Mouse (Mus musculus): ENCODE measurements around the gene Fam222b.

Fam222b gene

GRCm38 (mm10) chr11:78164604-78164923 is 70.1 kb downstream of the Fam222b start:
- no peak for DNase-seq (ENCODE audit: low spot score in 2 of 2)

DNA sequence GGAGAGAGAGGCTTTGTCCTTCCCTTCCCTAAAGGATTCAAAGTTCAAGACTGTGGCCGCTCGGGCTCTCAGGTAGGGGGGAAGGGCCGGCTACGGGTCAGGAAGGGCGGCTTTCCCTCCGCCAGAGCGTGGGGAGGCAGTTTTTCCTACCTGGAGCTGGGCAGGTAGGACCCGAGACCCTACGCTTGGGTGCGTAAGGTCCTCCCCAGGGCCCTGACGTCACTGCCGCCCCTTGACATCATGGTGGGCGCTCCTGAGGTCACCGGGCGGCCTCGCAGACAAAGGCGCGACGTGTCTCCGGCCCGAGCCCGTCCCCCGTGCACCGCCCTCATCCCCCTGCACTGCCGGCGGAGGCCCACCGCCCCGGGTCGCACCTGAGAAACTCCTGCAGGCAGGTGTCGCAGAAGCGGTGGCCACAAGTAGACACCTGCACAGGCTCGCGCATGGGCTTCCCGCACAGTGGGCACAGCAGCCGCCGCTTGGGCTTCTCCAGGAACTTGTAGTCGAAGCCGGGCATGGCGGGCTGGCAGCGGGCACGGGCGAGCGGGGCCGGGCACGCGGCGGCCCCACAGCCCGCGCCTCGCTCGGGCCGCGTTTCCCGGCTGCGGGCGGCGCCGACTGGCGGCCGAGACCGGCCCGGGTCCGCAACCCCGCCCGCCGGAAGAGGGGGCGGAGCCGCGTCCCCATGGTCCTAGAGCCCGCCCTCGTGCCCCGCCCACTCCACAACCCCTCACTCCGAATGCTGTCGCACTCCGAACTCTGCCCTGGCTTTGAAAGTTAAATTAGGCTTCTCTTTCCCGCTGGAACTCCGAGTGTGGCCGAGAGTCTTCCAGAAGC is 70.7 kb downstream of the Fam222b start, which contains the start of gene Traf4:
Gene Traf4 (minus strand): TSS at position 666 of the 837 bp plus-strand sequence.
- DNase-seq (ENCODE audit: low spot score in 2 of 2): peak; percentile 75 to 88

- DNase-seq (ENCODE audit: low spot score in 2 of 2): no peak
Measured at GRCm38 (mm10) chr11:78165761-78166109, 71.3 kb downstream of the Fam222b start.

- DNase-seq (ENCODE audit: low spot score in 2 of 2): no peak
Measured at GRCm38 (mm10) chr11:78166161-78166560, 71.7 kb downstream of the Fam222b start.

DNA sequence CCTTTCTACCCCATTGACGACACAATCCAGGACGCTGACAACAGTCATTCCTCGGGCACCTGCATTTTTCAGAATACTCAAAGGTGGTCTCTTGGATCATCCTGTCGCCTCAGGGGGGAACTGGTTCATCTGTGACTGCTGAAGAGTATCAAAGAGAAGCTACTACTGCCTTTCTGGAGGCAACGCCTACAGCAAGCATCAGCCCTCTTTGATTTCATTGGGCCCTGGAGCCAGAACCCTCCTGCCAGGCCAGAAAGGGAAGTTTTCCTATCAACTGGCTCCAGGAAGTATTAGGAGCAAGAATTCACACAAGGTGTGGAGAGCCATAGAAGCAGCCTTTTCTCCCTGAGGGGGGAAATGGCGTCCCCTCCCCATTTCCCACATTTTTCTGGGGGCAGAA is 72.2 kb downstream of the Fam222b start:
- DNase-seq (ENCODE audit: low spot score in 2 of 2): no peak

GRCm38 (mm10) chr11:78167257-78167959 is 72.9 kb downstream of the Fam222b start:
- DNase-seq (ENCODE audit: low spot score in 2 of 2): no peak

- peak; percentile 71 to 74 for DNase-seq (ENCODE audit: low spot score in 2 of 2)
Measured at GRCm38 (mm10) chr11:78168541-78169468, 74.3 kb downstream of the Fam222b start.

DNA sequence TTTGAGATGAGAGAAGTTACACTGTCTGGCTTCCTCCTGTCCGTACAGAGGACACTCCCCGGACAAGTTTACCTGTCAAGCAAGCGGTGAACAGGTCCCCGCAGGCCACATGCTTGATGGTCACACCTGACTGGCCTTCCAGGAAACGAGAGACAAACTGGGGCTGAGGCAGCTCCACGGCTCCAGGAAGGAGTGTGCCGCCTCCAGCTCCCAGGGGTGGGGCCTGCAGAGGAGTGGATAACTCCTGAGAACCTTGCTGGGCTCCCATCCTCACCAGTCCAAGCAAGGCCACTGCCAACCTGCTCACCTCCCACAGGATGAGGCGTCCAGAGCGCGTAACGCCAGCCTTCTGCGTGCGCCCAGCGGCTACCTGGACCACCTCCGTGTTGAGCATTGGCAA is 75.8 kb downstream of the Fam222b start:
- DNase-seq (ENCODE audit: low spot score in 2 of 2): no peak

GRCm38 (mm10) chr11:78171328-78171727 is 76.9 kb downstream of the Fam222b start:
- DNase-seq (ENCODE audit: low spot score in 2 of 2): no peak

DNA sequence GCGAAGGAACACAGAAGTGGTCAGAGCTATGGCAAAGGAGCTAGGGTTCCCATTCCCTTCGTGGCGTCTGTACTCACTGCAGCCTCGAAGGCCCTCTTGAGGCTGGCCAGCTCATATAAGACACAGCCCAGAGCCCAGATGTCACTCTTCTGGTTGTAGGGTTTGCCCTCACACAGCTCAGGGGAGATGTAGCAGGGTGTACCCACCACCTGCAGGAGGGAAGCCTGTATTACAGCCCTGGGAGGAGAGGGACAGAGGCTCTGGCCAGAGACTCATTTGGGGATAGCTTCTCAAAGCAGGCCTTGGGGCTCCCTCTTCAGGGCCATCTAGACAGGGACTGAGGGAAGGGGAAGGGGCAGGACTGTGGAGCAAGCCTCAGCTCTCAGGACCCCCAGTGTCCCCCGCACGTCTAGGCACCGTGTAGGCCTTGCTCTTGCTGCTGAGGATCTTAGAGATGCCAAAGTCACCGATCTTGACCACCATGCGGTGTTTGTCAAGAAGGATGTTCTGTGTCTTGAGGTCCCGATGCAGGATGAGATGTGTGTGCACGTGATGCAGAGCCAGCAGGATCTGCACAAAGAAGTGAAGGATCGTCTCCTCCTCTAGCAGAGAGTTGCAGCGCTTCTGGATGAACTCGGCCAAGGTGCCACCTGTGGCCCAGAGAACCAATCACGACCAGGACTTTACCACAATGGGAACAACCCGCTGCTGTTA is 77.7 kb downstream of the Fam222b start:
- no peak for DNase-seq (ENCODE audit: low spot score in 2 of 2)

- DNase-seq (ENCODE audit: low spot score in 2 of 2): no peak
Measured at GRCm38 (mm10) chr11:78172748-78173383, 78.4 kb downstream of the Fam222b start.

DNA sequence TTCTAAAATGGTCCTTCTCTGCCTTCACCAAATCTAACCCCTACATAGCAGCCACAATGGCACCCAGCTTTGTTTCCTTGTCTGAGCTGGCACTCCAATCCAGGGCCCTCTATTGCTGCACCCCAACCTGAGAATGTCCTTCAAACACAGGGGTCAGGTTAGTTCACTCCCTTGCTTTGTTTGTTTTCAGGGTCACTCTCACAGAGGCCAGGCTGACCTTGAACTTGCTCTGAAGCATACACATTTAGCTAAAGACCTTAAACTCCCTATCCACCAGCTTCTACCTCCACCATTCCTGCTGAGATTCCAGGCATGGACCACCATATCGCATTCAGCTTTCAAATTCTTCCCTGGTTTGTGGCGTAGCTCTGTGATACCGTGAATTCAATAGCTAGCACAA is 80.0 kb downstream of the Fam222b start:
- DNase-seq (ENCODE audit: low spot score in 2 of 2): no peak

- DNase-seq (ENCODE audit: low spot score in 2 of 2): no peak
Measured at GRCm38 (mm10) chr11:78175771-78176401, 81.4 kb downstream of the Fam222b start.

DNA sequence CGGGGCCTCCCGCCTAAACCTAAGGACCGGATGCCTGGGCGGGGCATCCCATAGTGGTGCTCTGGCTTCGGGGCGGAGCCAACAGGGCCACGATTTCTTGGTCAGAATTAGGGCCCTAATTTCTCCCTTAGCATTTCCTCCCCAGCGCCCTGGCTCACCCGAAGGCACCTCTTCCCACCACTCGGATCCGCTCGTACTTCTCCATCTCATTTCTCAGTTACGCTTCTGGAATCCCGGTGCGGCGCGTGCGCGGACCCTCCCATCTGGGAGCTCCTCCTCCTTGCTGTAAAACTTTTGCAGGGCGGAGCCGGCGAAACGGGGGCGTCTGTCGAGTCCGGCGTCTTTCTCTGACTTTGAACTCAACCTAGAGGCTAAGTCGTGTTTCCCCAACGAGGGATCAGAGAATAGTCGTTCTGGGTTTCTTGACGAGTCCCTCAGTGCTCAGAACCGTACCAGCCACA is 82.0 kb downstream of the Fam222b start, which contains the start of the genes Nek8 and Tlcd1:
Gene Nek8 (minus strand): TSS at position 274 of the 461 bp plus-strand sequence.
Gene Tlcd1 (plus strand): TSS at position 310 of the 461 bp plus-strand sequence.
- DNase-seq (ENCODE audit: low spot score in 2 of 2): peak; percentile 91

GRCm38 (mm10) chr11:78176905-78177331 is 82.5 kb downstream of the Fam222b start:
- DNase-seq (ENCODE audit: low spot score in 2 of 2): no peak

DNA sequence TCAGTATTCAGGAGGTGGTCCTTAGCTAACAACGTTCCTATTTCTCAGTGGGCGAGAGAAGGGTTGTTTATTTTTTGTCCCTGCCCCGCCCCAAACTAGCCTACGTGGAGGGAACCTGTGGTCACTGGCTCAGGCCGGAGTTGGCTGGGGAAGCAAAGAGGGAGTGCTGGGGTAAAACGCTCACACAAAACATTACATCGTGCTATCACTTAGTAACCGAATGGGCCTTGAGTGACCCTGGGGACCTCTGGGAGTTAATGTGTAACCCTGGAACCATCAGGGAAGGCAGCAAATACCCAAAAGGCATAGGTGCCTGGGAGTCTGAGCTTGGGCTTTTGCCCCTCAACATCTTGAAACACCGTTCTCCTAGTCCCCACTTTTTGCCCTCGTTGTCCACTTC is 83.0 kb downstream of the Fam222b start:
- no peak for DNase-seq (ENCODE audit: low spot score in 2 of 2)

DNA sequence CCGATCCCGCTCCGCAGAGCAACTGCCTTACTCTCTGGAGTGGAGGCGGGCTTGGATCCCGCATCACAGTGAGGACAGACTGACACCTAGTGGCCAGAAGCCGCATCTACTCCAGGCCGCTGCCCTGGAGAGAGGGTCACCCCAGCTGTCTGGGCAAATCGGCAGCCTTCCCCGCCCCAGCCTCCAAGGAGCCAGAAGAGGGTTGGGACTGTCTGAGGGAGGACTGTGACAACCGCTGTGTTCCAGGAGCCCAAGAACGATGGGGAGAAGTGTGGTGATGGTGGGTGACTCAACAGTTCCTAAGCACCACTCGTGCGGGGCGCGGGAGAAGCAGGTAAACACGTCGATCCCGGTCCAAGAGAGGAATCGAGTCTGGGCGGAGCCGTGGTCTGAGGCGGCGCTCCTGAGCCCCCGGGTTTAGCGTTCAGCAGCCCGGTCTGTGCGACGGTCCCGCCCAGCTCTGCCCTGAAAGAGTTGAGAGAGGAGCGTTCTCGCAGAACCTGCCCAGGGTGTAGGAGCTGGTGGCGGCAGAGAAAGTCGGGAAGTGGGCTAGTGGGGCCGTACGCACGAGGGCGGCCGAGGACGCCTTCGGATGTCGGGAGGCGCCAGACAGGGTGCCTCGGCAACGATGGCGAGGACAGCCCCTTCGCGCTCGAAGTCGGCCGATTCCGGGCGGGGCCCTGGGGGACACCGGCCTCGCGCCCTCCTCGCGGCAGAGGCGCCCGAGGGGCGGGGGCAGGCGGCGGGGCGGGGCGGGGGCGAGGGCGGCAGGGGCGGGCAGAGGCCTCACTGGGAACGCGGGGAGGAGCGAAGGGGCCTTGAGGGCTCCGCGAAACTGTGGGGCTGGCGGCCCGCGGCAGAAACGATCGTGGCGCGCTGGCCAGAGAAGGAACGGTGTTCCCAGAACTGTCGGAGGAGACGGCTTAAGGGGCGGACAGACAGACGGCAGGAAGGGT is 83.7 kb downstream of the Fam222b start:
- peak; percentile 87 to 91 for DNase-seq (ENCODE audit: low spot score in 2 of 2)

- peak in 1 of 2 experiments; percentile 39 for DNase-seq (ENCODE audit: low spot score in 2 of 2)
Measured at GRCm38 (mm10) chr11:78178859-78179437, 84.5 kb downstream of the Fam222b start.
